Mouse (Mus musculus): ENCODE results near the gene Tjp2. TPM values are rescaled to one million over a fixed set of nuclear protein-coding genes. Genes with fewer than 3 reads are reported as not detected.

Tjp2 gene
- polyA plus RNA-seq, 1 experiment from 2014 or later, result 31.0 TPM

DNA sequence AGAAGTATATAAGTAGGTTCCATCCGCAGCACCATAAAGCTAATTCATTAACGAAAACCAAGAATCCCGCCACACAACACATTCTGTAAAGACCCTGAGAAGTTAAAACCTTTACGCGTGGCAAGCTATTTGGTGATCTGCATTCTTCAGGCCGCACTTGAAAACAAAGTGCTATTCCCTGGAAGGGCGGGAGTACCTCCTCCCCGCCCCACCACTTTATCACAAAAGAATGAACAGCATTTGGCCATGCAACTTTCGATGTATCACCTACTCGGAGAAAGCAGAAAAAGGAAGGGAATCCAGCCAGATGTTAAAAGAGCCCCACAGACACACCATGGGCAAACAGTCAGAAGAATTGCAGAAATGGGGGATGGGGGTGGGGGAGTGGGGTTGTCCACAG is 56.3 kb downstream of the Tjp2 start:
- H3K4me3 ChIP-seq (replicated peaks), result no peak overlapping the region
- ATAC-seq (ENCODE audit: low FRiP score), result no peak
- H3K9me3 ChIP-seq, result no peaks in the 10 kb centered on the region
- H3K4me1 ChIP-seq, result peaks cover 50% of the 10 kb centered on the region
- no peak overlapping the region for H3K27ac ChIP-seq
- H3K9ac ChIP-seq, result no peak overlapping the region
- H3K4me2 ChIP-seq, result no peak overlapping the region
- WGBS, result 68% methylated on average over 10 of the region's 10 CpGs
- no peaks in the 10 kb centered on the region for H3K36me3 ChIP-seq (replicated peaks)
- no peaks in the 10 kb centered on the region for H3K27me3 ChIP-seq

DNA sequence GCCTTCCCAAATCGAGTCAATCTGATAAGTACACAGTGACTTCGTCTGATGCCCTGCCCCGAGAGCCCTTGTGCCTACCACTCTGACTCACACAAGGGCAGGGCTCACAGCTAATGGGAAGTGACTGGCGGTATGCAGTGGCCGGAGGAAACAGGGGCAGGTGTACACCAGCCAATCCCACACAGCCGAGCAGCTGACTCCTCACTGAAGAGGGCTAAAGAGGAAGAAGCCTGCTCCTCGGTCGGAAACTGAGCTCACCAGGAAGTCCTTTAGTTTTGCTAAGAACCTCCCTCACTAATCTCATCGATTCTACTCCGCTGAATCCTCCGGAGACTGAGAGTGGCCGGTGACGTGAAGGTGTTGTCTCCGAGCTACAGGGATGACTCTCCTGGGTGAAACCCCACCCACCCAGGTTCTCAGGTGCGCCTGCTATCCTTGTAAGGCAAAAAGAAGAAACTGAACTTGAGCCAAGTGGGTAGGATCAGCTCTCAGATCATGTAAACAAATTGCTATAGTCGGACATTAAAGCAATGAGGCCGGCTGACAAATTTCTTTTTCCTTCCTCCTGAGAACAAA is 58.2 kb downstream of the Tjp2 start:
- H3K4me1 ChIP-seq, result peaks cover 33% of the 10 kb centered on the region
- ATAC-seq (ENCODE audit: low FRiP score), result peak; percentile 49; the same call in 1 of the 2 replicates
- H3K36me3 ChIP-seq (replicated peaks), result no peaks in the 10 kb centered on the region
- no peak overlapping the region for H3K27ac ChIP-seq
- no peaks in the 10 kb centered on the region; the same call in 1 of the 2 replicates for H3K27me3 ChIP-seq
- peak overlapping the region; percentile 33 for H3K4me2 ChIP-seq
- H3K9ac ChIP-seq, result no peak overlapping the region
- no peaks in the 10 kb centered on the region for H3K9me3 ChIP-seq
- H3K4me3 ChIP-seq (replicated peaks), result no peak overlapping the region
- 7% methylated on average over 17 of the region's 17 CpGs for WGBS

DNA sequence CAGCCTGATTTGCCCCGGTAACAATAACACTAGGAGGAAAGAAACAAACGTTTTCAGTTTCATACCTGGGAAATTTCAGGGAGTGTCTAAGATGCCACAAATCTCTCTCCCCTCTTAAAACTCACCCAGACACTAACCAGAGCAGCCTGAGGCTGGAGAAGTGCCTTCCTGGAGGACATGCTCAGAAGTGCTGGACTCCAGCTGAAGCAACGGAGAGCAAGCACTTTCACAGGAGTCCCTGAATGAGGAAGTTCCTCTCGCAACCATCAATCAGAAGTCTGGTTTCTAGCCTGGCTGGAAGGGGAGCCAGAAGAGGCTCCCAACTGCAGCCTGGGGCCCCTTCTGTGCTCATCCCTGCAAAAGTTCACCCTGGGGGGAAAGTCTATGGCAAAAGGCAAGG is 60.9 kb downstream of the Tjp2 start:
- Histone ChIP-seq H3K36me3 (replicated peaks) (no peaks in the 10 kb centered on the region), H3K9ac (no peak overlapping the region), H3K4me1 (peaks cover 38% of the 10 kb centered on the region), H3K4me3 (replicated peaks) (no peak overlapping the region), H3K27me3 (no peaks in the 10 kb centered on the region; the same call in 1 of the 2 replicates), H3K9me3 (no peaks in the 10 kb centered on the region), H3K27ac (no peak overlapping the region), H3K4me2 (no peak overlapping the region)
- 58% methylated on average over 4 of the region's 4 CpGs for WGBS
- no peak for ATAC-seq (ENCODE audit: low FRiP score)

DNA sequence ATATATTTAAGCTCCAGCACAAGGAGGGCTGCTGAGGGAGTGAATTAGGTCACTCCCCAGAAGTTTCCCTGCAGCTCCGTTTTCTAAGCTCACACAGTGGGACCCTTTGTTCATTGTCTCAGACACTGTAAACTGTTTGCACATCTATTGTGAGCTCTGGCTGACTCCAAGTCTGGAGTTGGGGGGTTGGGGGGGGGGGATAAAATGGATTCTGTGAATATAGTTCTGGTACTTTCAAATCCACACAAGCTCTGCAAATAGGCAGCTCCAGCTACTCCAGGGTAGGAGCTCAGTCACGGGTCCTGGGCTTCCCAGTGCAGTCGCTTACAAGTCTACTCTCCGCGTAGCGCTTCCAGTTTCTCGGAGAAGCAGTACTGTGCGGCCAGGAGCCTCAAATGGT is 64.4 kb downstream of the Tjp2 start:
- no peaks in the 10 kb centered on the region for H3K9me3 ChIP-seq
- no peaks in the 10 kb centered on the region for H3K36me3 ChIP-seq (replicated peaks)
- H3K27ac ChIP-seq, result no peak overlapping the region
- H3K9ac ChIP-seq, result no peak overlapping the region
- peaks cover 23% of the 10 kb centered on the region for H3K4me1 ChIP-seq
- 18% methylated on average over 8 of the region's 8 CpGs for WGBS
- no peaks in the 10 kb centered on the region; the same call in 1 of the 2 replicates for H3K27me3 ChIP-seq
- H3K4me2 ChIP-seq, result peak overlapping the region; percentile 11; the same call in 1 of the 2 replicates
- no peak overlapping the region for H3K4me3 ChIP-seq (replicated peaks)
- 0 out of 2 replicates have a peak, but pooled peaks have one; percentile 63 for ATAC-seq (ENCODE audit: low FRiP score)

DNA sequence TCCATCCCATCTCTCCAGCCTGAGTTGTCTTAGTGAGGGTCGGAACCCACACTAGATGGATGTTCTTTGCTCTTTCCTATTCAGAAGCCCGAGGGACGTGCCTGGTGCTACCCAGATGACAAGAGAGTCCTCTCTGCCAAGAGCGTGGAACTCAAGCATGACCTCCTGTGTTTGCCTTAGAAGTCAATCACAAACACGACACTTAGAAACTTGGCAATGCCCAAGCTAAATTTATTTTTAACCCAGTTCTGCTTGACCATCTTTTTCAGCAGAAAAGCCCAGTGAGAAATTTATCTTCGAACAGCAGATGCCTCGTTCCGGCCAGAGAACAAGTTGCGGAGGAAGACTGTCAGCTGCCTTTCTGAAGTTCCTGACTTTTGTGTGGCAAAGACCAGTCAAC is 65.1 kb downstream of the Tjp2 start:
- WGBS, result 79% methylated on average over 9 of the region's 9 CpGs

DNA sequence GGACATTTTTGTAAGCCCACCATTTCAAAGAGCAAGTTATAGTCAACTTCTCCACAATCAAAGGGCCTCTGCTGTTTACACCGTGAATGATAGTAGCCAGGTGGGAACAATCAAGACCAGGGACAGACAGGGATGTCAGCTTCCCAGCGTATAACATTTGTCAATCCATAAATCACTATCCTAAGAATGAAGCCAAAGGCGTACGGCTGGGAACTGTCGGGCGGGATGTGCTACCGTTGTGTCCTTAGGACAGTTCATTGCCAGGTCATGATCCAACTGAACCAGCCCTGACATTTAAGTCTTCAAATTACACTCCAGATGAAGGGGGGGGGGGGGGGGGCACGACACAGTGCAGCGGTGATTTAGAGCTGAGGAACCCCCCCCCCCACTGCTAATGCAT is 65.5 kb downstream of the Tjp2 start:
- H3K9me3 ChIP-seq, result no peaks in the 10 kb centered on the region
- no peak for ATAC-seq (ENCODE audit: low FRiP score)
- 83% methylated on average over 9 of the region's 9 CpGs for WGBS
- H3K4me1 ChIP-seq, result peaks cover 16% of the 10 kb centered on the region
- no peaks in the 10 kb centered on the region for H3K36me3 ChIP-seq (replicated peaks)
- no peak overlapping the region for H3K27ac ChIP-seq
- no peaks in the 10 kb centered on the region; the same call in 1 of the 2 replicates for H3K27me3 ChIP-seq
- no peak overlapping the region for H3K4me3 ChIP-seq (replicated peaks)
- no peak overlapping the region for H3K9ac ChIP-seq
- H3K4me2 ChIP-seq, result no peak overlapping the region

More for the DNA sequence above, 65.1 kb downstream of the Tjp2 start:
- H3K9ac ChIP-seq, result no peak overlapping the region
- no peaks in the 10 kb centered on the region; the same call in 1 of the 2 replicates for H3K27me3 ChIP-seq
- H3K4me3 ChIP-seq (replicated peaks), result no peak overlapping the region
- peaks cover 19% of the 10 kb centered on the region for H3K4me1 ChIP-seq
- no peak for ATAC-seq (ENCODE audit: low FRiP score)
- no peaks in the 10 kb centered on the region for H3K36me3 ChIP-seq (replicated peaks)
- H3K27ac ChIP-seq, result no peak overlapping the region
- H3K4me2 ChIP-seq, result no peak overlapping the region
- no peaks in the 10 kb centered on the region for H3K9me3 ChIP-seq

DNA sequence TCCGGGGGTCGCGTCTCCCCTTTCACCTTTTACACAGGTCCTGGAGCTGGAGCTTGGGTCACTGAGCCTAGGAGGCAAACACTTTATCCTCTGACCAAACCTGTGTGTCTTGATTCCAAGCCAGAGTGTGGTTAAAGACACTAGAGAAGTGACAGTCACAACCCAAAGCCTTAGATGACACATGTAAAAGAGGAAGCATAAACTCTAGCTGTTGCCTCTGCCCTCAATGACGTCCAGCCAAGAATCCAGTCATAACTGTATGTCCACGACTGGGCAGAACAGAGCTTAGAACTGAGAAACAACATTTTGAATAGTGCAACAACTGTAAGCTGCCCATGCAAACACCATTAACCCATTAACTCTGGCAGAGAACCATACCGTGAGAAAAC is 68.8 kb downstream of the Tjp2 start:
- Histone ChIP-seq H3K4me3 (replicated peaks) (no peak overlapping the region), H3K4me1 (peaks cover 15% of the 10 kb centered on the region), H3K9me3 (no peaks in the 10 kb centered on the region), H3K27ac (no peak overlapping the region), H3K4me2 (no peak overlapping the region), H3K36me3 (replicated peaks) (no peaks in the 10 kb centered on the region), H3K27me3 (no peaks in the 10 kb centered on the region), H3K9ac (no peak overlapping the region)
- WGBS, result 83% methylated on average over 6 of the region's 6 CpGs
- ATAC-seq (ENCODE audit: low FRiP score), result no peak

DNA sequence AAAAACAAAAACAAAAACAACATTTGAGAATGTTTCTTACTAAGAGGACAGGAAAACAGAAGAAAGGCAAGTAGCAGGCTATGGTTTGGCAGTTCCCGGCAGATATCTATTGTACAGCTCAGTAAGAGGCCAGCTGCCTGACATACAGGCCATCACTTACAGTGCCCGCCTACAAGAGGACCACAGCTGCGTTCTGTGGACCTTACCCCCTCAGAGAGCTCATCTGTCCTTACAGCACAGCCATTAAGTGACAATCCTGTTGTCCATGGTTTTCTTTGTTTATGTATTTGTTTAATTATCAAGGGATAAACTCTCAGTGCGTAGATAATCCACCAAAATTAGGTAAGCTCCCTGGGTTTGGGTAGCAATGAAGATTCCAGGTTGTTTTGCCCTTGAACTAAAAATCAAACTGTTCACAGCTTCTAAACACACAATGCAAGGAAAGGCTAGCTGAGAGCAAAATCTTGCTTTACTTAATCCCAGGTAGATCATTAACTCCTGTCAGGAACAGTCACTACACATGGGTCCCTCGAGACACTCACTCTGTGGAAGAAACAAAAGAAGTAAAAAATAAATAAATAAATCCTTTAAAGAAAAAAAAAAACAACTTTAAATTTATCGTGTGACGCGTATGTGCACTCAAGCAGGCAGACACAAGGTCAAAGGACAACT is 69.3 kb downstream of the Tjp2 start:
- H3K36me3 ChIP-seq (replicated peaks), result no peaks in the 10 kb centered on the region
- peaks cover 15% of the 10 kb centered on the region for H3K4me1 ChIP-seq
- no peak overlapping the region for H3K27ac ChIP-seq
- 69% methylated on average over 8 of the region's 8 CpGs for WGBS
- no peak overlapping the region for H3K4me2 ChIP-seq
- no peaks in the 10 kb centered on the region for H3K27me3 ChIP-seq
- no peak for ATAC-seq (ENCODE audit: low FRiP score)
- no peaks in the 10 kb centered on the region for H3K9me3 ChIP-seq
- H3K4me3 ChIP-seq (replicated peaks), result no peak overlapping the region
- no peak overlapping the region for H3K9ac ChIP-seq

DNA sequence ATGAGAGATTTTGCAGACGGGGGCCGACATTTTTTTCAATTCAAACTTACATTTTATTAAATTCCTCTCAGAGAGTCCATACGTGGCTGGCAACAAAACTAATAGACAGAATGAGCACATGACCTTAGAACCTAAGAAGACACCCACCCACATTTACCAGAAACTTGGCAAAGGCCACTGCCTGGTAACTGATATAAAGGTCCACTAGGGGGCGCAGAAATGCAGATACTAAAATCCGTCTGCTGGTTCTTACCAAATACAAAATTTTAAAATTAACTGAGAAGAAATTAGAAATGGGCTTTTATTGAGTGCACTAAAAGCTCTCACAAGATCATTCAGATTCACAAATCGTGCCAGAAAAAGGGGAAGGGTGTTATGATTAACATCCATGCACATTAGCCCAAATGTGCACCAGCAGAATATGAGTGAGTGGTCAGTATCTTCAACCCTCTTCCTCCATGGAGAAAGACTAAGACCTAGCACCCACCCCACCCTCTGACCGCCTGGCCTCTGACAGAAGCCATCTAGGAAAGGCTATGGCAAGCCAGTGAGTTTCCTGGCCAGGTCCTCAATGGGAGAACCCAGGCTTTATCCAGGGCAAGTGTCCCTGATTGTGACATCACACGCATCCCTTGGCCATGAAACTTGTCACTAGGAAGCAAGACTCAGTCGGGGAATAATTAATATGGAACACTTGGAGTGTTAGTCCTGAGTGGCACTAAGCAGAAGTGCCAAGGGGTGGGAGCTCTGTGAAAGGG is 71.4 kb downstream of the Tjp2 start:
- peak; percentile 30; the same call in 1 of the 2 replicates for ATAC-seq (ENCODE audit: low FRiP score)

DNA sequence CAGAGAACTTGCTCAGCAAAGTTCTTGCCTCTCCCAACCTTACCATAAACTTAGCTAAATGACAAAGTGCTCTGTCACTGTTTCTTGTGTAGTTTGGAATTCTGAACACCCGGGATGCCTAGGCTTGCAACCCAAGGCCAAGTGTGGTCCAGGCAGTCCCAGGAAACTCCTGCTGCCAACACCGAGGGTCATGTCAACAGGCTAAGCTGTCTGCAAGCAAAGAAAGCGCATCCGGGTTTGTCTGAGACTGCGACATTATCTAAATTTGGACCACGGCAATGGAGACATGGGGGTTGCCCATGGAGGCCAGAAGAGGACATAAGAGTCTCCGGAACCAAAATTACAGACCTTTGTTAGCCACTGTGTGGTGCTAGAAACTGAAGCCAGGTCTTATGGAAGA is 80.8 kb downstream of the Tjp2 start:
- Histone ChIP-seq H3K4me3 (replicated peaks) (no peak overlapping the region), H3K27ac (no peak overlapping the region), H3K4me2 (no peak overlapping the region), H3K36me3 (replicated peaks) (peaks cover 18% of the 10 kb centered on the region), H3K9me3 (peaks cover 7% of the 10 kb centered on the region; the same call in 1 of the 2 replicates), H3K27me3 (no peaks in the 10 kb centered on the region), H3K4me1 (peaks cover 19% of the 10 kb centered on the region), H3K9ac (no peak overlapping the region)
- WGBS, result 97% methylated on average over 7 of the region's 7 CpGs
- ATAC-seq (ENCODE audit: low FRiP score), result no peak

More for the DNA sequence above, 71.4 kb downstream of the Tjp2 start:
- H3K4me3 ChIP-seq (replicated peaks), result no peak overlapping the region
- H3K27ac ChIP-seq, result no peak overlapping the region
- H3K9me3 ChIP-seq, result no peaks in the 10 kb centered on the region
- H3K27me3 ChIP-seq, result no peaks in the 10 kb centered on the region
- no peak overlapping the region for H3K4me2 ChIP-seq
- H3K9ac ChIP-seq, result no peak overlapping the region
- peaks cover 11% of the 10 kb centered on the region for H3K4me1 ChIP-seq
- 58% methylated on average over 9 of the region's 9 CpGs for WGBS
- H3K36me3 ChIP-seq (replicated peaks), result 0 out of 2 replicates have a peak, but pooled peaks cover 3% of the 10 kb centered on the region

DNA sequence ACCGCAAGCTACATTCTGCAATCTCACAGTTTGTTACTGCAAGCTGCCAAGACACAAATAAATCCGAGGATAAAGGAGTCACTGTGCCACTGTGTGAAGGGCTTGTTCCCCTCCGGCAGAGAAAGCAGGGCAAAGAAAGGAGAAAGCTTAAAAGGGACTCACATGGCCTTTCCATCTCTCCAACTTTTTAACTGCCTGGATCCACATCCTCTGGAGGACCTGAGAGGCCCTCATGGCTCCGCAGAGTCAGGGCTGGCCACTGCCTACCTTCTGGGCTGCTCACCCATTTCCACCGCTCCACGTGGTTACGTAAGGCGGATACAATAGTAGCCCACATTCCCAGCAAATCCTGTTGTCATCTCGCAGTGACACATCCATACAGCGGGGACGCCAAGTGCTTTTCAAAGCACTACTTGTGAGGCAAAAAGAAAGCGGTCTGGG is 82.2 kb downstream of the Tjp2 start:
- H3K4me3 ChIP-seq (replicated peaks), result no peak overlapping the region
- H3K36me3 ChIP-seq (replicated peaks), result peaks cover 7% of the 10 kb centered on the region
- no peaks in the 10 kb centered on the region for H3K27me3 ChIP-seq
- H3K9ac ChIP-seq, result no peak overlapping the region
- peak overlapping the region; percentile 13; the same call in 1 of the 2 replicates for H3K4me2 ChIP-seq
- WGBS, result 48% methylated on average over 12 of the region's 12 CpGs
- H3K27ac ChIP-seq, result peak overlapping the region; percentile 59
- H3K4me1 ChIP-seq, result peaks cover 19% of the 10 kb centered on the region
- peak; percentile 44; the same call in 1 of the 2 replicates for ATAC-seq (ENCODE audit: low FRiP score)
- H3K9me3 ChIP-seq, result peaks cover 2% of the 10 kb centered on the region; the same call in 1 of the 2 replicates

DNA sequence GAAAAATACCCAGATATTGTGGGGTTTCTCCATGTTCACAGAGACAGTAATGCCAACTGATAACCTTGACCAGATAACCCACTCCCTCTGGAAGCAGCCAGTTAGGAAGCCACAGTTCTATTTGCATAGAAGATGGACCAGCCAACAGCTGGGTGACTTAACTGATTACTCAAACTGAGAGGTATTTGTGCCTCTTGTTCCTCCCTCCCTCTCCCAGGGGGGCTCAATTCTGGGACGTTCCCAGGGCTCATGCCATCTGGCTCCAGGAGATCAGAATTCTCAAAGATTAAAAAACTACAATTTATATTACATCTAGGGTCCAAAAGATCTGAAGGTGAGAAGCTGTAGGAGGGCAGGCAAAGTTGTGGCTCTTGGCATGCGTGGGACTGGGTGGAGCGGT is 84.5 kb downstream of the Tjp2 start:
- Histone ChIP-seq H3K9me3 (no peaks in the 10 kb centered on the region), H3K27ac (no peak overlapping the region), H3K27me3 (no peaks in the 10 kb centered on the region), H3K4me1 (peaks cover 20% of the 10 kb centered on the region), H3K4me3 (replicated peaks) (no peak overlapping the region), H3K36me3 (replicated peaks) (peaks cover 6% of the 10 kb centered on the region; the same call in 1 of the 2 replicates), H3K4me2 (no peak overlapping the region), H3K9ac (no peak overlapping the region)
- no peak for ATAC-seq (ENCODE audit: low FRiP score)
- 68% methylated on average over 3 of the region's 3 CpGs for WGBS
